Mouse (Mus musculus) left cerebral cortex, postnatal 4 days (tissue): ENCODE results near the gene Ermn. TPM values are rescaled to one million over a fixed set of nuclear protein-coding genes. Genes with fewer than 3 reads are reported as not detected.
A peak's percentile ranks its signal among the peaks of the same experiment; 100 is the strongest.

Source experiments
- DNase-seq: peaks from one replicate; pipeline ENCODE4 v3.0.0-alpha.2; 2022
- intact Hi-C: fragments of 180-260 bp; cut with DNase I; formaldehyde crosslinking; loops from one replicate; pipeline ENCODE4 v1.15.1; 2025
- total RNA-seq, 2 experiments: library from RNA; stranded (reverse); gene quantifications; 2 replicates each; pipeline ENCODE4 v1.2.3; 2021

Gene Ermn
- 1 to 10 TPM; 1.5 to 1.7 TPM for total RNA-seq

DNA sequence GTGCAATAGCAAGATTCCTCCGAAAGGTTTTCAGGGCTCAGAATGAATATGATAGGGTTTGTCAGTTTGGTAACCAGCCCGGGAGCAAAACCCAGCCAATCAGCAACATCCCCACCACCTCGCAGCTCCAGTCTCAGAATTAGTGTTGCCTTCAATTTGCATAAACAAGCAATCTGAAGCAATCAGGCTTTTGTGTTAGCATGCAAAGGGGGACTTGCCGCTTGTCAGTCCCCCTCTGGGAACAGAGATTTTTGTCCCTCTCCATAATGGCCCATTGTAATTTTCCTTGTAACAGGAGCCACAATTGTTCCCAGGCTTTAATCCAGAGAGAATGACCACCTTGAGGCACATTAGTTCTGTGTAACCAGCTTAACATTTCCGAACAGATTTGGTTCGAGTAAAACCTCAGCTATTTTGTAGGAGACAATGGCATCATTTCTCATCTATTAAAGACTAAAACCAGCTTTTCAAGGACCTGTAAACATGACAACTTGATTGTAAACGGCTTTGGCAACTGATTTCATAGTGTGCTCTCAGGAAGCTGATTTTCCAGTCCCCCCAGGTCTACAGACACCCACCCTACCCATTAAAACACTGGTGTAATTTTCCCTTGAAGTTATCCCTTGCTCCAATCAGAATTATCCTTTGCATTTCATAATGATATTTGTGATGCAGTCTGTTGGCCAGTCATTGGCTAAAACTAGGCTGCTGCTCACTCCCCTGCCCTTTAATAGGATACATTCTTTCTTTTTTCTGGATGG is at the start of gene Ermn:
TSS of gene Ermn (minus strand) at position 44 of the 761 bp plus-strand sequence.
- intact Hi-C loops: no loop called here
- no peak for DNase-seq

DNA sequence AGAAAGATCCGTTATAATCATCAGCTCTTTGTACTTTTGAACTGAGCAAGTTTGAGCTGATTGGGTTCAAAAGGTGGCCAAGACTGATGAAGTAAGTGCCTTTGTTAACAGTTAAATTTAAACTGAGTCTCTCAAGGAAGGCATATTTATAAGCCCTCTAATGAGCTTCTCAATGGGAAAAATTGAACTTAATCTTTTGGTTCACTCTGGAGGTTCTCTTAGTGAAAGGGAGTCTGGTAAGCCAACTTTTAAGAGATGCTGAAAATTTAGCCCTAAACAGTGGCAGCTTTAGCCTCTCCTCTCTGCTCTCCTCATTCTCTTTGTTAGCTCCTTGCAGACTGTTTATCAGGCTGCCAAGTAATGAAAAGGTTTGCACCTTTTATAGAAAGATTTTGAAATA is 42.2 kb upstream of the Ermn start:
- DNase-seq: no peak
- intact Hi-C loops: no loop called here

DNA sequence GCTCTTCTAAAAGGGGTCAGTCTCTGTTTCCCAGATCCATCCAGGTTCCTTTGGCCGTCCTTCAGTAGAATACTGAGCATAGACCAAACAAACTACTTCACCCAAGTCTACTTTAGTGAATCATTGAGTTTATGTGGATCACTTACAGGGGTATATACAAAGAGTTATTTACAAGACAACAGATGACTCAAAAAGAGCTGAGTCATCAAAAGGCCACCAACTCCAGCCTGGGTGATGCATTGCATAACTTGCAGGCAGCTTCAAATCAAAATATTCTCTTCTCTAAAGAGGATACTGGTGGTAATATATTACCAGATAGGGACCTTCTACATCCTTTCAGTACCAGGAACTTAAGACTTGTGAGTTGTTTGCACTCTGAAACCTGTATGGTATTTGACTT is 33.8 kb upstream of the Ermn start:
- intact Hi-C loops: no loop called here
- DNase-seq: no peak

DNA sequence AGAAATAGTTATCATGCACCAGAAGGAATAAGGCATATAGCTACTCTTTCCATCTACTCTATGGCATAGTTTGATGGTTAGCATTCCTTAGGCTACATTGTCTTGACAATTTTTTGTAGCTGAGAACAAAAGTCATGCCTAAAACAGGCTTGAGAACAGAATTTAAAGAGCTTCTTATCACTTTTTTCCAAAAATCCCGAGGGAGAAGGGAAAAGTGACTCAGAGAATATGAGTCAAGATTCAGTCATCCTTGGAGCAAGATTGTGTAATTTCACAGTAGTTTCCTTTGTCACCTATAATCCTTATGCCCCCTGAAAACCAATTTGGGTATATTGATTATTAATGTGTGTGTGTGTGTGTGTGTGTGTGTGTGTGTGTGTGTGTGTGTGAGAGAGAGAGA is 27.2 kb upstream of the Ermn start:
- DNase-seq: no peak
- intact Hi-C loops: no loop called here

DNA sequence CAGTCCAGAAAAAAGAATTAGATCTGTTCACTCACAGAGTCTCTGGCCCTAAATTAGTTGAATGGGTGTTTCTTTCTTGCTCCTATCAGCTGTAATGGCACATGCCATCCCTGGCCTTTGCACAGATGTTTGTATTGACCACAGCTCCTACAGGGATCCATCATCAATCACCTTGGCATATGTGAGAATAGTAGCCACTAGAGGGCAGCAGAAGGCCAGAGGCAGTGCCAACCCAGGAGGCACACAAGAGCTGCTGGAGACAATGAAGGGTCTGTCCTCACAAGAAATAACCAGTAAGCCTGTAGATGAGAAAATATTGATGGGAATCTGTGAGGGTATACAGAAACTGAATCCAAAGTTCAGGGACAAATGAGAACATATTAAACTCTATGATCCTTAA is 2.7 kb upstream of the Ermn start:
- intact Hi-C loops: no loop called here
- DNase-seq: peak; percentile 50

DNA sequence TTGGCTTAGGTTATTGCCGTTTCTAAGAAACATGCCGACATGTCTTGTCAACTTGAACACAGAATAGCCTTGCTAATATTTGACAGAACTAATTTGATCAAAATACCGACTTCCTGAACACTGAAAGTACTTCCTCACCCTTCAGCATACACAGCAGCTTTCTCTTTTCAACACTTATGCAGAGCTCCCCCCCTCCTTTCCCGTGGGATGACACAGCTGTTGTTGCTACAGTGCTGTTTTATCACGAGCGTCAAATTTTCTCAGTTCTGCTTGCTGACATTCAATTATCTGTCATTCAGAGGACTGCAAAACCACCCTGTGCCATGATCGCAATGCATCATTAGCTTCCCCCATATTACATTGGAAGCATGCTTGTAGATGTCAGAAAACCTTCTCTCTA is 10.8 kb downstream of the Ermn start:
- intact Hi-C loops: no loop called here
- no peak for DNase-seq

DNA sequence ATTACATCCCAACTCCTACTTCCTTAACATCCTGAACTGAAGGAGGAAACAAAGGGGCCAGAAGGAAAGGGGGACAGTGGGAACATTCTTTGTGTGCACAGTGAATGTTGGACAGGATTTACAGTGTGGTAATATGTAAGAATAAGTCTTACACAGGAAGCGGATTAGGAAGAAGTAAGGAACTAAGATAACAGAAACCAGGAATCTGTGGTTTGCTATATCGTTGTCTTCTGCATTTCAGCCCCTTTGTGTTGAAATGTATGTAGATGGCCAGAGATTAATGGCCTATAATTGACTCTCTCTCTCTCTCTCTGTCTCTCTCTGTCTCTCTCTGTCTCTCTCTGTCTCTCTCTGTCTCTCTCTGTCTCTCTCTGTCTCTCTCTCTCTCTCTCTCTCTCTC is 15.7 kb downstream of the Ermn start:
- DNase-seq: no peak
- intact Hi-C loops: no loop called here

DNA sequence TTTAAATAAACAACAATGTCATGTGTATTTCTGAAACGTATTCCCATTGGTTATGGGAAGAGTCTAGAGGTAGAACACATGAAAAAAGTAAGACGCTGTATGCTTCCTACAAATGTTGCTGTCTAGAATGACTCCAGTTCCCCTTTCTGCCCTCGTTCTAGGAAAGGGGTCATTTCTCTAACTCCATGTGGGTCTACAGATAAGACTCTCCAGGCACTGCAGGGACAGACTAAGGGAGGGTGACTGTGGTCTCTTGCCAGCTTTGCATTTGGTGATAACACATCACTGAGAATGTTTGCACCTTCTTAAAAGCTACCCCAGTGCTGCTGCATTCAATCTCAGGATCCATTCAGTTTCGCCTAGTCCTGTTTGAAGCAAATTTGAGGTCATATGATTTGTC is 17.0 kb downstream of the Ermn start:
- DNase-seq: no peak
- intact Hi-C loops: no loop called here

DNA sequence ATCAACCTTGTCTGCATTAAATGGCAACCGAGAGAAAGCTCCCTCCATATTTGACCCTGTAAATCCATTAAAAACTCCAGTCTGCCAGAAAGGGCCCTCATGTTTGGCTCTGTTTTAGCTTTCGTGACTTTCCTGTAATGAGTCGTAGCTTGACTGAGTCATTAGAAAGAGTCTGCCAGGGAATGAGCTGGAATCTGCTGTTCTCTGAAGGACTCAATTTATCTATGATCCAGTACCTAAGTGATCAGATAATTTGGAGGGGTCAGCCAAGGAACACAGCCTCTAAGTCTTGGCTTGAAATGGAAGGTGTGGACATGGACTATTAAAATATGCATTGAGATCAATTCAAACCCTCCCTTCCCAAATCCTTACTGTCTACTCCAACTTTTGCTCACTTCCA is 21.2 kb downstream of the Ermn start:
- intact Hi-C loops: loop anchor here (2.0 to 5.0 kb wide), 2 partner anchors 536 to 637 kb away; partner anchors contain the start of genes Acvr1 and Upp2
- no peak for DNase-seq

DNA sequence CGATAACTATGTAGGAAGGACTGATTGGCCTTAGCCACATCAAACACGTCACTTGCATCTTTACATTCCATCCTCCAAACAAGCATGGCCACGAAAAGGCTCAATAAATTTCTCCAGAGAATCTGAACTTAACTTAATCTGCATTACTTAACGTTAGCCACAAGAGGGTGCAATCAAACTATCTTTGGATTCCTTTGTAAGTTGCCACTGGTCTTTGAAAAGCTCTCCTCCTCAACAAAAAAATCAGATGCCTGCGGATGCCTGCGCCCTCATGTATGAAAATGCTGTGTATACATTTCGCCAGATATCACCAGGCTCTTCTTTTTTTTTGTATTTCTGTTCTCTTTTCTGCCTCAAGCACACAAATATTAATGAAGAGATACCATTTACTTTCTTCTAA is 23.3 kb downstream of the Ermn start:
- no peak for DNase-seq
- intact Hi-C loops: loop anchor here (10.0 kb wide), 1 partner anchor 425 kb away; no protein-coding TSS in a partner anchor

DNA sequence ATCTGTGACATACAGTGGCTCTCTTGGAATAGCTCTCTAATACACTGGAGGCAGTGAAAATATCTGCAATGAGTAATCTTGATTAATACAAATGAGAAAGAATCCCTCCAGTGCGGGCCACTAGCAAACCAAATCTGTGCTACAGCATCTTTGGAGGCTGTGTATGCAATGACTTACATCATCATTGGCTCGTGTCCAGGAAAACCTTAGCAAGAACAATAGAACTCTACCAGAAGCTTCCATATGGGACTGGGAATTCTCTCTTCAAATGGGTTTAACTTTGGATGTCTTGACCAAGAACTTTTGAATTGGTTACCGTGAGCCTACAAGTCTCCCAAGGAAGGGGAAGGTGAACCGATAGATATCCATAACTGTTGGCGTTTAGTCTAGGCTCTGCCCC is 25.9 kb downstream of the Ermn start:
- DNase-seq: no peak
- intact Hi-C loops: loop anchor here (10.0 kb wide), 1 partner anchor 428 kb away; no protein-coding TSS in a partner anchor

DNA sequence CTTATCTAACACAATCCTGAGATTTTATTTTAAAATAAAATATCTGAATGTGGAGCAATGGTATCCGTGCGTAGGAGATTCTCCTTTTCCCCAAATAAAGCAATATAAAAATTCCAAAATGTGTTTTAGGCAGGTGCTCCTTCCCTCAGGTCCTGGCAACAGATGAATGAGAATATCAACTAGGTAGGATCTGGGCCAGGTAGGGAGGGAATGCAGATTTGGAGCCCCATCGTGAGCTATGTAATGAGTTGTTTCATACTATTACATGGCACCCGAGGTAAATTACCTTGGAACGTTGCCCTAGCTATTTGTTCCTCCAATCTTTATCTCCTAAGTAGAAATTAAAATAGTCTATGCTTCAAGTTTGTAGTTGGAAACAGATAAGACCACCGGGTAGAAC is 29.1 kb downstream of the Ermn start:
- intact Hi-C loops: loop anchor here (10.0 kb wide), 1 partner anchor 431 kb away; no protein-coding TSS in a partner anchor
- no peak for DNase-seq

DNA sequence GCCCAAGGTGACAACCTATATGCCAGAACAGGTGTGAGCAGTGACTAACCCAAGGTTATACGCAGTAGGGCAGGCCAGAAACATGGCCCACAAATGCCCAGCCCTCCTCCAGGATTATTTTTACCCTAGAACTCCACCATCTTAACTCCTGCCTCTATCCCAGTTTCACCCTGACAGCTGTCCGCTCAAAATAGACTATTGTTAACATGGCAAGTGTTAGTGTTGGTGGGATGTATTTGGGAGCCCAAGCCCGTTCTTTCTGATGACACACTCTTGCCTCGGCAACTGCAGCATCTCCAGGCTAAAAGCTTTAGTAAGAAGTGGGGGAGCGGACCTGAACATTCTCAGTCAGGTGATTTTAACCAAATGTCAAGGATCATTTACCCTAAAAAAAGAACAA is 45.6 kb downstream of the Ermn start:
- intact Hi-C loops: no loop called here
- DNase-seq: no peak

DNA sequence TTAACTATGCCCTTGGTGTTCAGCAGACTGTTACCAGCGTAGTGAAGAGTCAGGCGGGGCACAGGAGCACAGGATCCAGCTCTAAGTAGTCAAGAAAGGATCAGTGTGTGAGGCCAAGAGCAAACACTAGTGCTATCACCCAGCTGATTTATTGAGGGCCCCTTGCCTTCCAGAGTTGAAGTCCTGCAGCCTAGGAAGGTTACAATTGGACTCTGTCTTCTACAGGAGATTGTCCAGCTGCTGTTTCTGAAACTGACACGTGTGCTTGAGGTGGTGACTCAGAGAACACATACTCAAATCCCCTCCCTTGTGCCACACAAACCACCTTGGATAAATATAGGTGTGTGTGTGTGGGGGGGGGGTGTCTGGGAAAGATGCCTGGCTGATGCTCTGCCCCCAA is 51.2 kb downstream of the Ermn start:
- no peak for DNase-seq
- intact Hi-C loops: no loop called here

DNA sequence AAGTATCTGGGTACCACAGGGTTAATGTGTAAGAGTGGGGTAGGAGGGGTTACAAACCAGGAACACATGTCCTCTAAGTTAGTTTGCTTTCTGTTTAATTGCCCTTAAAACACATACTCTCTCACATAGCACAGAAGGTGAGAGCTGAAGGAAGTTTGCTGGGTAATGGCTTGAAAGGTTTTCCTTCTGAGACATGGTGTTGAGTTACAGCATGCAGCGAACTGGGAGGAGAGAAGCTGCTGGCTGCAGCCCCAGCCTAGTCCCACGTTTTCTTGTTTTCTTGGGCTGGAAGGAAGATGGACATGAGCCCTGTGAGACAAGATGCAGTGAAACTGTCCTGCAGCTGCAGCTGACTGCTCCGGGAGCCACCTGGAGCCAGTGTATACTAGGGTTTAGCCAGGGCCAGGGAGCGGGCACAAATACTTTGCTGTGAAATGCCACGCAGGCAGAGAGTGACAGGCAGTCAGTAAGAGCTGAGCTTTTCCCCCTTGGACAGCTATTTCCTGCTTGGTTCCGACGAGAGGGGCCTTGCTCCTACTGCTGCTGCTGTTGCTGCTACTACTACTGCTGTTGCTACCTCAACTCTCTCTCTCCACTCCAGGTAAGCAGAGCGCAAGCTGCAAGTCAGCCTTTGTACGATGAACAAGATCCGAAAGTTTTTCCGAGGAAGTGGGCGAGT is 54.8 kb downstream of the Ermn start, which contains the start of gene Galnt5:
TSS of gene Galnt5 (plus strand) at position 133 of the 679 bp plus-strand sequence.
- intact Hi-C loops: no loop called here
- no peak for DNase-seq

Other genes starting within 250 kb of the Ermn start
- gene Galnt5, start 55.0 kb downstream of the Ermn start, total RNA-seq: not detected
- under 1 TPM; 0.64 to 0.91 TPM for gene Cytip, start 142.7 kb upstream of the Ermn start, total RNA-seq